Mouse (Mus musculus) gastrocnemius, postnatal 25 days (tissue): ENCODE data around the gene Pnkp. TPM values are rescaled to one million over a fixed set of nuclear protein-coding genes. Genes with fewer than 3 reads are reported as not detected.

Source experiments
- DNase-seq: peaks from one replicate; pipeline ENCODE4 v3.0.0; 2022
- total RNA-seq, 2 experiments: library from RNA; stranded (reverse); gene quantifications; 1 replicate in 1 of 2; 2 replicates in 1 of 2; pipeline ENCODE4 v1.2.3; 2021

Gene Pnkp
- total RNA-seq, 2 experiments from 2014 or later, result 15.6 to 15.8 TPM

DNA sequence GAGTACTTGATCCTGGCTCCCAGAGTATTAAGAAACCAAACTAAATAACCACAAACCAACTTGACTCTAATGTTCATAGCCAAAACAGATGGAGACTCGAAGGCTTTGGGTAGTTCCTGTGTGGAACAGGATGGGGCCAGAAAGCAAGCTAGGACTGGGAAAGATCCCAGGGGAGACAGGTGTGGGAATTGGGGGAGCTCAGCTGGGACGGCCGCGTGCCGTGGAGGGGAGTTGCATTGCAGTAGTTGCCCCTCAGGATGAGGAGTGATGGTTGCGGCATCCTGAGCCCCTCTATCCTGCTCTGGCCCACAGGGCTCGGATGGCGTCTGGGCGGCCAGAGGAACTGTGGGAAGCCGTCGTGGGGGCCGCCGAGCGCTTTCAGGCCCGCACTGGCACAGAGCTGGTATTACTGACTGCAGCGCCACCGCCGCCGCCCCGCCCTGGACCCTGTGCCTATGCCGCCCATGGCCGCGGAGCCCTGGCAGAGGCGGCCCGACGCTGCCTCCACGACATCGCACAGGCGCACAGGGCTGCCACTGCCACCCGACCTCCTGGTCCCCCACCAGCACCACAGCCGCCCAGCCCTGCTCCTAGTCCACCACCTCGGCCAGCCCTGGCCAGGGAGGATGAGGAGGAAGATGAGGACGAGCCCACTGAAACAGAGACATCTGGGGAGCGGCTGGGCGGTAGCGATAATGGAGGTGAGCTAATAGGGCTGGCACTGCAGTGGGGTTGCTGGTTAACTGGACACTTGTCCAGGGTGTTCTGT lies 4.5 kb upstream of the Pnkp start:
- DNase-seq, result no peak

DNA sequence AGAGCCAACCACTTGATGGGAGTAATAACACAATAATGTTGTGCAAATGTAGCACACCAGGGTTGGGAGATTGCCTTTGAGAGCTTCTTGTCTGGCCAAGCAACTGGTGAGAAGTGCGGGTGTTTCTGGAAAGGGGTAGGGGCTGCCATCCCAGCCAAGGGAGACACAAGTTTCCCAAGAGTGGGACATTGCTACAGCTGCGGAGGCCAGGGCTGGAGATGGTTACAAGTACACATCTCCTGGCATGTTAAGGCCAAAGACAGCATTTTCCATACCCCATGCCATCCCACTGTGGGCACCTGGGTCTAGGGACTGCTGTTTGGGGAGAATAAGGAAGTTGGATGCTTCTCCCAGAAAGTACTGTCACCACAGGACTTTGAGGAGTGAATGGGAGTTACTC lies 3.9 kb upstream of the Pnkp start:
- no peak for DNase-seq

DNA sequence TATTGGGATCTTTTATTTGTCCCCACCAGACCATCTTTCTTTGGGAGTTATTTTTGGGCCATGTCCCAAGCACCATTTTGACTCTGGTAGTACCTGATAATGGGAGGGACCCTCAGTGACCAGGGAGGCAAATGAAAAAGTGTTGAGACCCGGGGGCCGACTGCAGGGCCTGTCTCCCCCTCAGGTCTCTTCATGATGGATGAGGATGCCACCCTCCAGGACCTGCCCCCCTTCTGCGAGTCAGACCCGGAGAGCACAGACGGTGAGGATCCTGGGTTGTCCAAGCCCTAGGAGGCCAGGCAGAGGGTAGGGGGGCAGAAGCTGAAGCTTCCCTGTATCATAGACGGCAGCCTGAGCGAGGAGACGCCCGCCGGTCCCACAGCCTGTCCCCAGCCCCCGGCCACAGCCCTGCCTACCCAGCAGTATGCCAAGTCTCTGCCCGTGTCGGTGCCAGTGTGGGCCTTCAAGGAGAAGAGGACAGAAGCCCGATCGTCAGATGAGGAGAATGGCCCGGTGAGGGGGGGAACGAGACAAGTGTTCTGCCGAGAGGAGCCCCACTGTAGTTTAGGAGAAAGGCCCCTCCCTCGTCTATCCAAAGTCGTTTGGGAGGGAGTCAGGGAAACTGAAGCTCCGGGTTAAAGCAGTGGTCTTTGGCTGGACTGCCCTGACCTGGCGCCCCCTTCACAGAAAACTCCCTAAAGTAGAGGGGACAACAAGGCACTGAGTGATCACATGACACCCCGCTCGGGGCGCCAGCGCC lies 3.2 kb upstream of the Pnkp start:
- DNase-seq, result no peak

DNA sequence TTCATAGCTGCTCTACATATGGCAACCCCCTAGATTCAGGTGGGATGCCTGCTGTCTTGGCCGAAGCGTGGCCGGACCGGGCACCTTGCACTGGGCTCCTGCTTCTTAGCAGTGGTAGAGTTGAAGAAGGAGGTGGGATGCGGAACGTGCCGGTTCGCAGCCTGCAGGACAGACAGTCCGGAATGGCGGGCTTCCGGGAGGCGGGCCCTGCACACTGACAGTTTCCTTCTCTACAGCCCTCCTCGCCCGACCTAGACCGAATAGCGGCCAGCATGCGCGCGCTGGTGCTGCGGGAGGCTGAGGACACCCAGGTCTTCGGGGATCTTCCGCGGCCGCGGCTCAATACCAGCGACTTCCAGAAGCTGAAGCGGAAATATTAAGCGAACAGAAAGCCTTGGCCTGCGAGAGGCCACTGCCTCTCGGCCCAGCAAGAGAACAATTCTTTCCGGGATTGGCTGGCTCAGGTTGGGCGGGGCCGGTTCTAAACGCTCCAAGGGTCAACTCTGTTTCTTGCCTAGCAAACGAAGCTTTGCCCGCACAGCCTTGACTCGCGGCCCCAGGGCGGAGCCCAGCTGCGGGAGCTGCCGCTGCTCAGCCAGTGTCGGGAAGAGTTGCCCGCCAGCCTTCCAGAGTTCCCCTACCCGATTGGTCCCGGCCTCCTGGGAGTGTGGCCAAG lies 2.4 kb upstream of the Pnkp start:
- peak; percentile 87 for DNase-seq

DNA sequence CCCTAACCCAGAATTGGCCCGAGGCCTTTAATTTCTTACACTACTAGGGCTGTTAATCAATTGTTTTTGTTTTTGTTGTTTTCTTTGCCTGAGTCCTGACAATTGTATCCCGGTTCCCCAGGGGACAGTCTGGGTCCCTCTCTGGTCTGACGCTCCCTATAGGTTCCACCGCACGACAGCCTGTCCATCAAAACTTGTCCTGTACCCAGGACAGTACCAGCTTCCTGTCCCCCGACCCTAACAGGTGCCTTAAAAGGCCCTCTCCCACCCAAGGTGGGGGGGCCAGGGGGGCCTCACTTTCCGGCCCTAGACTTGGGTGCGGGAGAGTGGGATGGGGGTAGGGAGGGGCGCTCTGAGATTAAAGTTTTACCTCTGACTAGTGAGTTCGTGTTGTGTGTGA lies 1.9 kb upstream of the Pnkp start:
- no peak for DNase-seq

DNA sequence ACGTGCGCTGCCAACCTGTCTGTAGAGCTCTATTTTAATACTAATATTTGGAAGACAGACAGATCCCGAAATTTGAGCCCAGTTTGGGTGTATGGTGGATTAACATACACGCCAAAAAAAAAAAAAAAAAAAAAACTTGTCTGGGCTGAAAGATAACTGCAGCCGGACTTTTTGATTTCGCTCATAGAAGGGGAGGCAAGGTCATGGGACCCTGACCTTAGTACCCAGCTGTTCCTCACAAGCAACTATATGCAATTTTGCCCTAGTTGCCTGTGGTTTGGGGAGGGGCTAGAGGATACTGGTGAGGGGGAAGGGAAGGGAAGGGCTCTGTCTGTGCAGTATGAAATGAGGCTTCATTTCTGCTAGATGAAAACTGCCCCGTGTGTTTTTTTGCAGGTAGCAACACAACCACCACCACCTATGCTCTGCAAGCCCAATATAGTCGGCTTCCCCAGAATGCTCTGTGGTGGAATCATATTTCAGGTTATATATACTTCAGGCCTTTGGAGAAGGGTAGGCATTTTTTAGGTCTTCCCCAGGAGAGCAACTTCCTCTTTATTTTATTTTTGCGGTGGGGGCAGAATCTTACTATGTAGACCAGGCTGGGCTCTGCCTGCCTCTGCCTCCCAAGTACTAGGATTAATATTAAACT lies 548 bp upstream of the Pnkp start:
- DNase-seq, result no peak

DNA sequence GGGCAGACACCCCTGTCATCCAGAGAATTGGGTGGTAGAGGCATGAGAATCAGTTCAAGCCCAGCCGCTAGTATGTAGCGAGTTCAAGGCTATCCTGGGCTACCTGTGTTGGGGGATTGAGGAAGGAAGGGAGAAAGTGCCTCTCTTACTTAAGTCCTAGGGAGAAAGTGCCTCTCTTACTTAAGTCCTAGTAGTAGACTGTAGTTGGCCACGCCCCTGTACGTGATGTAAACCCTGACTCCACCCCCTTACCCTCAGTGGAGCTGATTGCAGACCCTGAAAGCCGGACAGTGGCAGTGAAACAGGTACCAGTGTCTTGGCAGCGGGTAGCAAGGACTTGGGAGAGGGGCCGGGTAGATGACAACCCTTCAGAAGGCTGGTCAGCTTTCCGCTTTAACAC lies 966 bp downstream of the Pnkp start:
- DNase-seq, result no peak

DNA sequence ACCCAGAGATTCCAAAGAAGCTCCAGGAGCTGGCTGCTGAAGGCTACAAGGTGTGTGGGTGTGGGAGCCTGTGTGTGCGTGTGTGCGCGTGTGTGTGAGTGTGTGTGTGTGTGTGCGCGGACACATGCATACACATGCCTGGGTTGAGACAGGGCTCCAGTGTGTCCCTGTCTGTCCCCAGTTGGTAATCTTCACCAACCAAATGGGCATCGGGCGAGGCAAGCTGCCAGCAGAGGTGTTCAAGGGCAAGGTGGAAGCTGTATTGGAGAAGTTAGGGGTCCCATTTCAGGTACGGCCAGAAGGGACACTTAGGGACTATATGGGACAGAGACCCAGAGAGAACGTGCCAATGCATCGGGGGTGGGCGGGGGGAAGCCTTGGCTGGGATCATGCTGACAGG lies 3.0 kb downstream of the Pnkp start:
- DNase-seq, result no peak

DNA sequence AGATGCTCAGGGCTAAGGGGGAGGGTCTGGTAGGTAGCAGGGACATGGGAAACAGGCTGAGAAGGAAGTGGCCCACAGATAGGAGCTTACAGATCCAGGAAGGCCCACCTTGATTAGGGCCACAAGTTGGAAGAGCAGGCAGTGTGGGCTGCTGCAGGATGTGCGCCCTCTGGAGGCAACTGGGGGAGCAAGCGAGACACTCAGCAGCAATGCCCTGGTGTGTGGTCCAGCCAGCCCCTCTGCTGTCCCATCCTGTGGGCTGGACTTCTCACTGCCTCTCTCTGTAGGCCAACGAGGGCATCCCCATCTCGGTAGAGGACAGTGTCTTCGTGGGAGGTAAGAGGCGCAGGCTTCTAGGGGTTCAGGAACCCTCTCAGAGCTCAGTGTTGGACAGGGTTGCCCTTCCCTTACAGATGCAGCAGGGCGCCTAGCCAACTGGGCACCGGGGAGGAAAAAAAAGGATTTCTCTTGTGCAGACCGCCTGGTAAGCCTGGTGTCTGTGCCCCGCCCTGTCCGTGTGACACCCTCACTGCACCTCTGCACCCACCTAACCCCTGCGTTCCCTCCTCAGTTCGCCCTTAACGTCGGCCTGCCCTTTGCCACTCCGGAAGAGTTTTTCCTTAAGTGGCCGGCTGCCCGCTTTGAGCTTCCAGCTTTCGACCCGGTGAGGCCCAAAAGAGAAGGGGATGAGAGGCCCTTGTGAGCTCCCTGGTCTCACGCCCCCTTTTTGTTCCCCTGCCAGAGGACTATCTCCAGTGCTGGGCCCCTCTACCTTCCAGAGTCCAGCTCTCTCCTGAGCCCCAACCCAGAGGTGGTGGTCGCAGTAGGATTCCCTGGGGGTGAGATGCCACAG lies 3.9 kb downstream of the Pnkp start:
- DNase-seq, result no peak

DNA sequence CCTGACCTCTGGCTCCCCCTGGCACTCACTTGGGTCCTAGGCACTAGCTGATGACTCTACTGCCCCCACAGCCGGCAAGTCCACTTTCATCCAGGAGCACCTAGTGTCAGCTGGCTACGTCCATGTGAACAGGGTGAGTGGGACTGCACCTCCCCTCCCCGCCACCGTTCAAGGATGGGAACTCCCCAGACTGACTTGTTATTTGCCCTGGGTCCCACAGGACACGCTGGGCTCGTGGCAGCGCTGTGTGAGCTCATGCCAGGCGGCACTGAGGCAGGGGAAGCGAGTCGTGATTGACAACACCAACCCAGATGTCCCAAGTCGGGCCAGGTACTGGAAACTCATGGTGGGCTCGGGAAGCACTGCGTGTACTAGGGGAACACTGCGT lies 4.5 kb downstream of the Pnkp start:
- DNase-seq, result no peak

DNA sequence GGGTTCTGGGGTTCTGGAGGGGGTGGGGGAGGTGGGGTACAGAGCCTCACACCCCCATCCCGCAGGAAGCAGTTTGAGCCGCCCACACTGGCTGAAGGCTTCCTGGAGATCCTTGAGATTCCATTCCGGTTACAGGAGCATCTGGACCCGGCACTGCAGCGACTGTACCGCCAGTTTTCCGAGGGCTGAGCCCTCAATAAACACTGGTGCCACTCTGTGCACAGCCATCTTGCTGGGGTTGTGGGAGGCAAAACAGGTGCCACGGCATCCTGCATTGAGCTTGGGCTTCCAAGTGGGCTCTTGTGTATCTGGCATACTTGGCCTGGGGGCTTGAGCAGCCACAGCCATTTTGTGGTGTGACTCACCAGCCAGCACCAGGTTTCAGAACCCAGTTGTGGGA lies 5.5 kb downstream of the Pnkp start:
- no peak for DNase-seq

DNA sequence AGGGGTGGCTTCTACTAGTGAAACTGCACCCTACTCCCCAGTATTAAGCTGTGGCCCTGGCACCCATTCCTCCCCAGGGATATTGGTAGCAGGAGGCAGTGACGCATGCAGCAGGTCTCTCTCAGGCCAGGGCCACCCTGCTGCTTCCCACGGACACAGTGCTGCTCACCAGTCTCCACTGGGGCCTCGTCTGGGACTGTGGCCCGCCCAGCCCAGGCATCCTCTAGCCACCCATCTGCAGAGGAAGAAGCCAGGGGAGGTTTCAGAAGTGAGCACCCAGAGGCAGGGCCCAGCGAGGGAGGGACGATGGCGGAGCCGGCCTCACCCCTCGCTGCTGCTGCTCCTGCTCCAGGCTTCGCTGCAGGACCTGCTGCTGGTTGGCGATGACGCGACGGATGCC lies 6.3 kb downstream of the Pnkp start:
- DNase-seq, result no peak

DNA sequence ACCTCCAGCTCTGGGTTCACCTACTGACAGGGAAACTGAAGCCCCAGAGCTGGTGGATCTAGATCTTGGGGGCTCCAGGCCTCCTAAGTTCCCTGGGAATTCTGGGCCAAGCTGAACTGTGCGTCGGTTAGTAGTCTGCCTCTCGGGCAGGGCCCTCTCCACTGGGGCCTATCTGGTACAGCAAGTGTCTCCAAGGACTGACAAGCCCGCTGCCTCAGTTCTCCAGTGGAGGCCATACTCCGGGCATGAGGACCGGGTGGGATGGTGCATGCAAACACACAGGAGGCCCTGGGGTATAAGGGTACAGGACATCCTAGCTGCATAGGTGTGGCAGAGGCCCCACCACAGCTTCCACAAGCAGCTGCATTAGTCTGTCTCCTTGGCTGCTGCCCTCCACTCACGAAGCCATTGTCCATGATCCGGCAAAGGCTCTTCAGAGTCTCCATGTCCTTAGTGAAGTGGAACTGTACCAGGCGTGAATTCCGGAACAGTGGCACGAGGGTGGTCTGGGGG lies 7.1 kb downstream of the Pnkp start:
- DNase-seq, result no peak

DNA sequence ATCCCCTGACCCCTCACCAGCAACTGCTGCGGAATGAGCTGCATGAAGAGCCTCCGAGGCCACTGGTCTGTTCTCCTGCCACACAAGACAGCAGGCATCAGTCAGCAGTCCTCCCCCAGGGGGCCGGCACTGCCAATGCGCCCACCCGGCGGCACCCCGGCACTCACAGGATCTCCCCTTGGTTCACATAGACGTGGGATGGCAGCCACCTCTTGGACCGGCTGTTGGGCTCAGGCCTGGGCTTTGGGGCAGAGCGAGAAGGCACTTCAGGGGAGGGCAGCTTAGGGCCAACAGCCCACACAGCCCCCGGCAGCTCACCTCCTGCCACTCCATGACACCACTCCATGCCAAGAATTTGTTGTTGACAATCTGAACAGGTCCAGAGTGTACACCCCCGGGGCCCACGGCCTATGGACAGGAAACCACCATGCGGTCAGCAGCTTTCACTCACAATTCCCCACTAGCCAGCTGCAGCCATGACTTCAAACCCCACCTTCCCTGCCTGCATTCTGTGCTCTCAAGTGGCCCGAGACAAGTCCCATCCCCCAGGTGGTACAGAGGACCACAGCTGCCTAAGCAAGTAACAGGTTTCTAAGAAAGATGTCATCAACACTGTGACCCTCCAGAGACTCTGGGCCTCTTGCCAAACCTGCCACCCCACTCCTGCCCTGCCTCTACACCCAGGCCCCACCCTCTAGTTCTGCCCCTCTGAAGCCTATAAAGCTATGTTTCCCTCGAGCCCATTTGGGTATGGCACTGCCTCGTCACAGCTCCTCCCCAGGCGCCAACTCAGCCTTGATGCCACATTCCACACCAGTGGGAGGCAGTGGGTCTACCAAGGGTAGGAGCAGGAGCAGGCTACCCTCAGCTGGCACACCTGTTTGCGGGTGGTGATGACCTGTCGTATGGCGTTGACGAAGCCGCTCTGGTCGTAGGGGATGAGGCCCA lies 7.9 kb downstream of the Pnkp start:
- DNase-seq, result no peak

DNA sequence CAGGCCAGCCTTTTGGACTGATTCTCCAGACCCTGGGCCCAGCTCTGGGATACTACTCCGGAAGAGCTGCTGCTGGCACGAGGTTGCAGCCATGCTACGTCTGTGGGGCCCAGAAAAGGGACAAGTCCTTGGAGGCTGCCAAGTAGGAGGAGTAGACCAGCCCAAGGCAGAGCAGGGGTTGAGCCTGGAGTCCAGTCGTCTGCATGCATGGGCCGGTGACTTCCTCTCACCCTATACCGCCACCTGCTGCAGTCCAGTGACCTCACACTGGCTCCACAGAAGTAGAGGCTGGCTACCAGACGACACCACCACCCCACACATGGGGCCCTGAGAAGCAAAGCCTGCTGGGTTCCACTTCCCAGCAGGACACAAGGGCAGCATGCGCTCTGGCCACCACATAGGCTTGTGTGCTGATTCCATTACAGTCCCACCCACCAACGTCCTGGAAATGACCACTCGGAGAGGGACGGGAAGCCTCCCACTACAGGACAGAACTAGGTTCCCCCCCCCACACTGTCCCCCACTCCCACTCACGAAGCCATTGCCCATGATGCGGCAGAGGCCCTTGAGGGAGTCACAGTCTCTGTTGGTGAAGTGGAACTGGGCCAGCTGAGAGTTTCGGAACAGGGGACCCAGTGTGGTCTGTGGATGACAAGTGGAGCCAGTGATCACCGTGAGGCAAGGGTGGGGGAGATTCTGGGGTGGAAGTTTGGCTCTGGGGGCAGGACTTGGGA lies 9.5 kb downstream of the Pnkp start:
- DNase-seq, result peak; percentile 72

DNA sequence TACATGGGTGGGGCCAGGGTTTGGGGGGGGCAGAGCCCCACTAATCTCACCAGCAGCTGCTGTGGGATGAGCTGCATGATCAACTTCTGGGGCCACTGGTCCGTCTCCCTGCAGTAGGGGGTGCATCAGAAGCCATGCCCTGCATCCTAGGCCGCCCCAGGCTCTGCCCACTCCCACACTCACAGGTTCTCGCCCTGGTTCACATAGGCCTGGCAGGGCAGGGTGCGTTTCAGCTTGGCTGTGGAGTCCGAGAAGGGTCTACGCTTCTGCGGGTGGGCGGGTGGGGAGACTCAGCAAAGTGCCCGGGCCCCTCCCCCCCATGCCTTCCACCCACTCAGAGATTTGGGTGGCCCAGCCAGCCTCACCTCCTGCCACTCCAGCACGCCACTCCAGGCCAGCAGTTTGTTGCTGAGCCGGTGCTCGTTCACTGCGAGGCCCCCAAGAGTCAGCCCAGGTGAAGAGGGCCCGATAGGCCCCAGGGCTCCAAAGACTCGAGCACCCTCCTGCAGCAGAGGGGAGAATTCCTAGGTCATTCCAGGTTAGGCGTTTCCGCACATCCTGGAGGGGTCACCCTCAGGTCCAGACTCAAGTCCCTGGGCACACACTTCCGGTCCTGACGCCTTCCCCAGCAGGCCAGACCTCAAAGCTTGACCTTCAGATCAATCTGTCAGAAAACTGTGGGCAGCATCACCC lies 10.2 kb downstream of the Pnkp start:
- no peak for DNase-seq

DNA sequence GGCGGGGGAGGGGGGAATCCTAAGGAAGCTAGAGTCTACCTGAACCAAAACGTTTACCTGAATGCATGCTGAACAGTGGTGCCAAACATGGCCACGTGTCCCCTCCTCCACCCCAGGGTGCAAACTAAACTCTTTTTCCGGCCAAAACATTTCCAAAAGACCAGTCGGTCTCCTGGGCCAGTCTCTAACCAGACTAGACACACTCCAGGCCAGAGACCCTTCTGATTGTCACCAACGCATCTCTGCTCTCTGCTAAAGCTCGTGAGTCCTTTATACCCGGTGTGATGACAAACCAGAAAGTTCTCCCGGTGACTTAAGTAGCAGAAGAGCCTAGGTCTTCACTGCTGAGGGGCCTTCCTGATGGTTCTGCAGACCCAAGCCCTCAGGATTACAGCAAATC lies 10.9 kb downstream of the Pnkp start:
- no peak for DNase-seq

DNA sequence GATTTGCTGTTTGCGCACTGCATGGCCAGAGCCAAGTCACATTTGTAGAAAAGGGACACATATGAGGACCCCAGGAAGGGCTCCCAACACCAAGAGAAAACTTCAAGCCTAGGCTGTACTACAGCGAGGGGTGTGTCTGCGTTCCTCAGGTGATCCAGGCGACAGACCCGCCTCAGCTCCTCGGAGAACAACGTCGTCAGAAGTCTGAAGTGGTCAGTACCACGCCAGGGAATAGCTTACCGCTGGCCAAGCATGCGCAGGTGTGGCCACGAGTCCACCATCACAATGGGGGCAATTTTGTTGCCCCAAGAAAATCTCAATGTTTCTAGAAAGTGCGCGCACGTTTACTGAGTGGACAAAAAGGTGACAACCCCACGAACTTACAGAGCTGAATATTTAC lies 11.5 kb downstream of the Pnkp start:
- DNase-seq, result no peak
